Mouse (Mus musculus) Patski (cell line): ENCODE measurements around the gene 1700057G04Rik. TPM values are rescaled to one million over a fixed set of nuclear protein-coding genes. Genes with fewer than 3 reads are reported as not detected.

Source experiments
- ATAC-seq: fragments of 100-300 bp; one replicate; pipeline ENCODE4 v1.8.0; 2021
- CTCF ChIA-PET: fragments of 350-600 bp; sonication (Branson Sonifier 250); formaldehyde crosslinking; loops from one replicate; lab custom pipeline; 2022; ENCODE audit warnings: inconsistent platforms; lab: Charles Lee
- POLR2A ChIA-PET: fragments of 350-600 bp; sonication (Branson Sonifier 250); formaldehyde crosslinking; loops from one replicate; lab custom pipeline; 2022; ENCODE audit warnings: antibody characterized with exemption, inconsistent platforms; lab: Charles Lee
- DNase-seq: peaks from one replicate; pipeline ENCODE4 v3.0.0-alpha.2; 2011; ENCODE audit warnings: low read depth, low spot score
- H3K27me3 ChIP-seq: fragments of 371-371 bp; one replicate; pipeline ENCODE4 v1.5.1; 2021
- CTCF ChIP-seq: fragments of 100-300 bp; IDR thresholded peaks from one replicate; pipeline ENCODE4 v1.5.1; 2021
- in situ Hi-C: fragments of 300-500 bp; cut with MboI; formaldehyde crosslinking; loops from 3 replicates; pipeline ENCODE4 v1.11.1; 2018; ENCODE audit warnings: low pct_unique_long_range_greater_than_20kb, mixed read lengths
- polyA plus RNA-seq: library from polyadenylated mRNA; unstranded; gene quantifications from one replicate; pipeline ENCODE4 v1.2.3, GENCODE M21; 2021

1700057G04Rik gene
- polyA plus RNA-seq, 1 experiment from 2014 or later, result not detected

GRCm38 (mm10) chr9:92335277-92335818, 26.2 kb downstream of the 1700057G04Rik start:
- no peak for TF ChIP-seq CTCF
- in situ Hi-C loops, result no loop called here
- CTCF ChIA-PET, result no interaction called here
- no peak for ATAC-seq
- H3K27me3 ChIP-seq, result no peaks in the 10 kb centered on the region
- DNase-seq, result no peak
- POLR2A ChIA-PET, result interaction anchor here (0.6 kb wide), 1 partner anchor 42 kb away, joined by 3 read pairs; no protein-coding TSS in a partner anchor

- no peak for ATAC-seq
- POLR2A ChIA-PET, result no interaction called here
- CTCF ChIA-PET, result no interaction called here
- TF ChIP-seq CTCF, result no peak
- no peak for DNase-seq
- H3K27me3 ChIP-seq, result no peaks in the 10 kb centered on the region
- in situ Hi-C loops, result no loop called here
Measured at GRCm38 (mm10) chr9:92337063-92337462, 27.9 kb downstream of the 1700057G04Rik start.

DNA sequence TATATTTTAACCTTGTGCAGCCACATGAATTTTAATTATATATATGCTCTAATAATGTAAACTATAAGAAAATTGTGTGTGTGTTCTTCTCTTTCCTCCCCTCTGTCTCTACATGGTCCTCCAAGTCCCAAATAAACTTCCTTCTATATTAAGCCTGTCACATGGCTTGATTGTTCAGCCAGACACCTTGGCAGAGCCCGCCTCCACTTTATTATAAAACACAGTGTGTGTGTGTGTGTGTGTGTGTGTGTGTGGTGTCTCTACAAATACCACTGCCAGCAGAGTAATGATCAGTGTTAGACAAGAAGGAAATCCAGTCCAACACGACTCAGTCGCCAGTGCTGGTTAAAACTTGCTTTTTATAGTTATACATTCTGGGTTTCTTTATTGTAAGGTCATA, 28.5 kb downstream of the 1700057G04Rik start:
- H3K27me3 ChIP-seq, result no peaks in the 10 kb centered on the region
- DNase-seq (no peak), ATAC-seq (no peak)
- ChIA-PET CTCF (no interaction called here), POLR2A (no interaction called here)
- in situ Hi-C loops, result no loop called here
- no peak for TF ChIP-seq CTCF

DNA sequence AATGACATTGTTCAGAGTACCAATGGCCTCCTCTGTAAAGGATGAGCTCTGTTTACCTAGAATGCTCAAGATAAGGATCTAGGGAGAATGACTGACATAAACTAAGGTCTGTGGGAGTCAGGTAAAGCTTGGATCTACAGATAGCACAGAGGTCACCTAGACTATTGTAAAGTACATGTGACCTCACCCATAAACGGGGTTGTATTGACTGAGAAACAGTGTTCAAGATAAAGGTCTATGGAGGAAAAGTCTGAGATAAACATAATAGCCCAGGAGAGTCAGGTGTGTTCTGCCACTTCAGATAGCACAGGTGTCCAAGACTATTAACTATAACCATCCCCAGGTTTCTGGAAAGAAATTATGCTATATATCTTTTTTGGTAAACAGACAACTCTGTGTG, 29.8 kb downstream of the 1700057G04Rik start:
- no peak for TF ChIP-seq CTCF
- ATAC-seq (no peak), DNase-seq (no peak)
- H3K27me3 ChIP-seq, result no peaks in the 10 kb centered on the region
- in situ Hi-C loops, result no loop called here
- ChIA-PET POLR2A (no interaction called here), CTCF (no interaction called here)

- DNase-seq (no peak), ATAC-seq (no peak)
- CTCF ChIA-PET, result no interaction called here
- H3K27me3 ChIP-seq, result no peaks in the 10 kb centered on the region
- in situ Hi-C loops, result no loop called here
- POLR2A ChIA-PET, result no interaction called here
- TF ChIP-seq CTCF, result no peak
Measured at GRCm38 (mm10) chr9:92351924-92352323, 42.7 kb downstream of the 1700057G04Rik start.

DNA sequence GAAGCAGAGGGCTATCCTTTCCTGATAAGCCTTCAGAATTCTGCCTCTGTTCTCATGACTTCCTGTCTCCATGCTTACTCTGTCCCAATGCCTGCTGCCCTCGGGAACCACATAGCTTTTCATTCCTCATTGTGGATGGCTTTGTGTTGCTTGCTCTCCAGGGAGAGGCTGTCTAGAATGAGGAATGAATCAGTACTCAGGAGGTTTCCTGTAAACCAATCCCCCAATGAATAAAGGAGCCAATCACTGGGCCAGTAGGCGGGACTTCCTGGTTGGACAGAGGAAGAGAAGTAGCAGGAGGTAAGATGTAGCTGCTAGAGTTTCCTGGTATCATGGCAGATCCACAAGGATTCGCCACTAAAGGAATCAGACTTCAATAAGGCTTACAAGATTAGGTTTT, 44.1 kb downstream of the 1700057G04Rik start:
- no peak for DNase-seq
- no peaks in the 10 kb centered on the region for H3K27me3 ChIP-seq
- in situ Hi-C loops, result no loop called here
- ChIA-PET CTCF (interaction anchor here (1.3 kb wide), 1 partner anchor 51 kb away, joined by 3 read pairs; no protein-coding TSS in a partner anchor), POLR2A (no interaction called here)
- ATAC-seq, result no peak
- no peak for TF ChIP-seq CTCF

DNA sequence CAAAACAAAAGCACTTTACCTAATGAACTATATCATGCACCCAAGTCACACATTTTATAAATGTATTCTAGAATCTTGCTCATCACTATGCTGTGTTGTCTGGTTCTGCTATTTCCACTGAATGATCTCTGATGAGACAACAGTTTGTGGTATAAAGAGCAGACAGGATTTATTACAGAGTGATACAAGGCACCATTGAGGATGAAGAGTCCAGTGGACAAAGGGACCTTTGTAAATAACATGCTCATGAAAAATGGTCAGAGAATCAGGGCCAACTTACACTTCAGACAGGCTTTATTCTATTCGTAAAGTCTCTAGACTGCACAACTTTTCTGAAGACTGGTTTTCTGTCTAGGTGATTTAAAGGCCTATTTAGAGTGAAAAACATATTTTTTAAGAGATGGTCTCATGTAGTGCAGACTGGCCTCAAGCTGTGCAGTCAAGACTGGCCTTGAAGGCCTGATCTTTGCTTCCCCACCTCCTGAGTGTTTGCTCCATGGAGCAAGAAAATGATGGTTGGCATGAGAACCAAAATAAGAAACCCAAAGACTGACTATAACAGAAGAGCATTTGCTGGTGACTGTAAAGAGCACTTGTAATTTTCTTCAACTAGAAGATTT, 51.6 kb downstream of the 1700057G04Rik start:
- no peak for TF ChIP-seq CTCF
- ChIA-PET POLR2A (no interaction called here), CTCF (no interaction called here)
- no peaks in the 10 kb centered on the region for H3K27me3 ChIP-seq
- DNase-seq (no peak), ATAC-seq (no peak)
- in situ Hi-C loops, result no loop called here

- CTCF ChIA-PET, result no interaction called here
- ATAC-seq (no peak), DNase-seq (no peak)
- in situ Hi-C loops, result no loop called here
- no peak for TF ChIP-seq CTCF
- POLR2A ChIA-PET, result no interaction called here
- H3K27me3 ChIP-seq, result no peaks in the 10 kb centered on the region
Measured at GRCm38 (mm10) chr9:92363478-92363877, 54.3 kb downstream of the 1700057G04Rik start.

DNA sequence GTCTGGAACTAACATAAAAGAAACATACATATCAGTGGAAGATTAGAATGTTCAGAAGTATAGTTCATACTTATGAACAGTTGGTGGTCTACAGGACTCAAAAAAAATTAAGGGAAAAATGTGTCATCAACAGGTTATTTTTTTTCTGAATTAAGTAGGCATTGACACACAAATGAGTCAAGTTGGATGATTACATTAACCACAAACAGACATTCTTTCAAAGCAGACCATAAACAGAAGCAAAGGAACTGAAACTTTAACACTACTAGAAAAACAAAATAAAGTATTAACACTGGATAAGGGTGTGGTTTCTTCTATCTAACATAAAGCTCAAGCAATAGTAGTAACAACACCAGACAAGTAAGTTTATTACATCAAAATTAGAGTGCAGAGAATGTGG, 59.7 kb downstream of the 1700057G04Rik start:
- ChIA-PET CTCF (no interaction called here), POLR2A (no interaction called here)
- DNase-seq (no peak), ATAC-seq (no peak)
- in situ Hi-C loops, result no loop called here
- no peaks in the 10 kb centered on the region for H3K27me3 ChIP-seq
- TF ChIP-seq CTCF, result no peak

GRCm38 (mm10) chr9:92373896-92374295, 64.7 kb downstream of the 1700057G04Rik start:
- DNase-seq (no peak), ATAC-seq (no peak)
- in situ Hi-C loops, result loop anchor here (5.0 kb wide), 1 partner anchor 157 kb away; no protein-coding TSS in a partner anchor
- ChIA-PET POLR2A (interaction anchor here (0.7 kb wide), 1 partner anchor 15 kb away, joined by 3 read pairs; no protein-coding TSS in a partner anchor), CTCF (interaction anchor here (1.3 kb wide), 3 partner anchors 15 to 31 kb away, joined by 3 read pairs; no protein-coding TSS in a partner anchor)
- no peak for TF ChIP-seq CTCF
- H3K27me3 ChIP-seq, result no peaks in the 10 kb centered on the region

GRCm38 (mm10) chr9:92374705-92375199, 65.6 kb downstream of the 1700057G04Rik start:
- no peak for DNase-seq
- ChIA-PET POLR2A (interaction anchor here (0.6 to 0.7 kb wide), 2 partner anchors 163 to 183 kb away, joined by 5 to 6 read pairs; no protein-coding TSS in a partner anchor), CTCF (interaction anchor here (0.6 to 1.8 kb wide), 6 partner anchors 15 to 173 kb away, joined by 3 to 4 read pairs (median 3); partner anchors contain the start of gene Plscr2)
- TF ChIP-seq CTCF, result no peak
- in situ Hi-C loops, result loop anchor here (5.0 kb wide), 1 partner anchor 157 kb away; no protein-coding TSS in a partner anchor
- no peaks in the 10 kb centered on the region for H3K27me3 ChIP-seq
- no peak for ATAC-seq
